Comparison of ENCODE assay signal across 8 mouse cellular contexts in the genomic region with DNA sequence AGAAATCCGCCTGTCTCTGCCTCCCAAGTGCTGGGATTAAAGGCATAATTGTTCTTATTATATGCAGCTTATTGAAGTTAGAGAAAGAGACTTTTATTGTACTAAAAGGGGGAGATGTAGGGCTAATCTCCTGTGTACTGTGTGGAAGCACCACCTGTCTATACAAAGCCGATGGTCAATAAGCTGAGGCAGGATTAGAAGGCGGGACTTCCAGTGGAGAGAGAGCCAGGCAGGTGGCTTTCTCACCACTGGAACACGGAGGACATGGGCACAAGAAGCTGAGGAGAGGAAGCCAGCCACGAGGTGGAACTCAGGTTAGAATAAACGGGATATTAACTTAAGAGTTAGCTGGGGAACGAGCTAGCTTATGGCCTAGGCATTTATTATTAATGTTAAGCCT. TPM values are rescaled to one million over a fixed set of nuclear protein-coding genes. Genes with fewer than 3 reads are reported as not detected.
DNase-seq lines count a peak whose midpoint lies in the region; ATAC-seq and TF ChIP-seq lines count a peak whose summit lies in the region.

A gene (plus strand): TSS at position 222 of the 400 bp plus-strand sequence.

- no peak for TF ChIP-seq CTCF in layer of hippocampus, adult 2 months (conservative IDR thresholded peaks at IDR 0.05)
- TF ChIP-seq CTCF in bone marrow macrophage, adult 2 months (IDR thresholded peaks at IDR 0.05; ENCODE audit: low read depth, low read length), result no peak

- no peak within 1 kb of the TSS for H3K4me3 ChIP-seq in layer of hippocampus, adult 2 months
- no peak within 1 kb of the TSS for H3K4me3 ChIP-seq in bone marrow macrophage, adult 2 months (ENCODE audit: insufficient read depth, low read length)
- H3K4me3 ChIP-seq in midbrain, embryonic 14.5 days (replicated peaks; ENCODE audit: low read depth, low read length), result no peak within 1 kb of the TSS

- no peak within 1 kb of the TSS for H3K27ac ChIP-seq in layer of hippocampus, adult 2 months
- no peak within 1 kb of the TSS for H3K27ac ChIP-seq in bone marrow macrophage, adult 2 months (ENCODE audit: insufficient read depth, low read depth, low read length)
- H3K27ac ChIP-seq in midbrain, embryonic 14.5 days (replicated peaks; ENCODE audit: low read depth, low read length), result no peak within 1 kb of the TSS

- WGBS in midbrain, embryonic 14.5 days, result 72% methylated on average over 7 of the region's 7 CpGs

- no peaks in the 10 kb centered on the region for H3K9me3 ChIP-seq in midbrain, embryonic 14.5 days (ENCODE audit: control insufficient read depth, low read length)

- no peaks in the 10 kb centered on the region for H3K27me3 ChIP-seq in midbrain, embryonic 14.5 days (ENCODE audit: control insufficient read depth, insufficient read depth, low read length)

- no peak for TF ChIP-seq POLR2A in bone marrow macrophage, adult 2 months (IDR thresholded peaks at IDR 0.05; ENCODE audit: borderline replicate concordance, low read depth, low read length)

- H3K9ac ChIP-seq in midbrain, embryonic 14.5 days (replicated peaks; ENCODE audit: low read length), result no peak within 1 kb of the TSS

- DNase-seq in layer of hippocampus, adult 2 months (ENCODE audit: low spot score in 2 of 2), result no peak
- DNase-seq in layer of hippocampus, adult 11-12 months (ENCODE audit: low spot score), result no peak
- no peak for DNase-seq in layer of hippocampus, postnatal 14 days (ENCODE audit: low spot score in 2 of 2)
- no peak for DNase-seq in midbrain, embryonic 14.5 days
- DNase-seq in thymus, postnatal 4 days, result no peak
- DNase-seq in kidney, adult 18-20 months, result no peak

- peaks cover 4% of the 10 kb centered on the region for H3K4me1 ChIP-seq in bone marrow macrophage, adult 2 months (ENCODE audit: control insufficient read depth, insufficient read depth, low read length)
- H3K4me1 ChIP-seq in midbrain, embryonic 14.5 days (ENCODE audit: control insufficient read depth, insufficient read depth, low read length), result peaks cover 20% of the 10 kb centered on the region

- ATAC-seq in granulocyte monocyte progenitor cell, adult 5-6 weeks (replicated peaks; ENCODE audit: poor library complexity, severe bottlenecking), result no peak
- no peak for ATAC-seq in midbrain, embryonic 14.5 days (ENCODE audit: low FRiP score, low TSS enrichment)

- no peak within 1 kb of the TSS for H3K4me2 ChIP-seq in midbrain, embryonic 14.5 days (ENCODE audit: low read length)

- no peaks in the 10 kb centered on the region for H3K36me3 ChIP-seq in midbrain, embryonic 14.5 days (ENCODE audit: control insufficient read depth, insufficient read depth, low read length)

RNA-seq across cellular contexts. Expression of the gene that starts here (rescaled TPM):
- total RNA-seq in layer of hippocampus, adult 2 months (2021), result 10 to 100 TPM; 63.4 to 66.3 TPM
- 58.3 and 65.1 TPM in 2 replicates for polyA plus RNA-seq in bone marrow macrophage, adult 2 months (2012; ENCODE audit: insufficient read depth, insufficient read length, missing spikeins)
- total RNA-seq in granulocyte monocyte progenitor cell, adult 5-6 weeks (2014; fragmentation: Nextera tagmentation), result 29.5 and 40.3 TPM in 2 replicates
- total RNA-seq in granulocyte monocyte progenitor cell, adult 5-6 weeks (2017), result 47.3 and 65.5 TPM in 2 replicates
- total RNA-seq in layer of hippocampus, postnatal 14 days (2021), result 10 to 100 TPM; 64.7 to 81.9 TPM
- 42.0 and 43.6 TPM in 2 replicates for polyA plus RNA-seq in midbrain, embryonic 14.5 days (2014; fragmentation: Nextera tagmentation; extraction: Ambion mirVana)
